Mouse (Mus musculus): ENCODE results near the gene Mylpf. TPM values are rescaled to one million over a fixed set of nuclear protein-coding genes. Genes with fewer than 3 reads are reported as not detected.
"Not testable (repeated sequence)": the region's sequence is repeated elsewhere in the genome, so short reads cannot be mapped to it uniquely, and the experiment has no call there.

The Mylpf gene
- polyA plus RNA-seq (2016; fragmentation: Nextera tagmentation; extraction: Ambion mirVana), result 10.7 and 10.8 TPM in 2 replicates

DNA sequence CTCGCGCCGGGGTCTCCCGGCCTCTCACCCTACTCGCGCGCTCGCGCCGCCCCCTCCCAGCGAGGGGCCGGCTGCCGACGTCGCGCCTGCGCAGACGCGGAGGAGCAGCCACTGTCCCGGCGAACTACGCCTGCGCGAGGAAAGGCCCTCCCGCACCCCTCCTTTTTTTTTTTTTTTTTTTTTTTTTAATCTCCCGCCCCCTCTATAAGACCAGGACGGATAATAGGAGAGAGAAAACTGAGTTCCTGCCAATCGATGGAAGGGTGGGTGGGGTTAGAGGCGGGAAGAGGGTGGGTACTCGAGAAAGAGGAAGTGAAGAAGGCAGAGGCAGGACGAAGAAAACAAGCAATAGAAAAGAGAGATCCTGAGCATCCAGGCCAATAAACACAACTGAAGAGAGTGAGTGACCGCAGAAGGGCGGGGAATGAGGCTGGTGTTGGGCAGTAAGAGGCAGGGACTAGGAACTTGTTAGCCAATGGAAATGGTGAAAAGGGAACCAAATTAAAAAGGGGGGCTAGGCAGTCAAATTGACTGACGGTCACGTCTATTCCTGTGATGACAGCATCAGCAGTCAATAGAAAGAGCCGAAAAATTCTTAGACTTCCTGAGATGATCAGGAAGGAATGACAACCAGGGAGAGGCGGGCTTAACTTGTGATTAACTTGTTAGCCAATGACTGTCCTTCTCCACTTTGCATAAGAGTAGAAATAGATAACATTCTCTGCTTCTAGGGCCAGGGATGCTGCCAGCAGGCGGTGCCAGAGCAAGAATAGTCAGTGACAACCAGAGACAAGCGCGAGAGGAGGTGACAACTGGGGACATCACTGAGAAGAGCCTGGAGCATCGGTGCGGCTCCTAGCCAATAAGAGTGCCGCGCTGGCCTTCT lies at the start of gene Mylpf:
TSS of gene Mylpf (plus strand) at position 338 of the 886 bp plus-strand sequence.
- Histone ChIP-seq H3K9me3 (no peaks in the 10 kb centered on the region; the same call in 1 of the 2 replicates), H3K4me3 (peak within 1 kb of the TSS; percentile 94), H3K27ac (peak within 1 kb of the TSS; percentile 95), H3K27me3 (ENCODE audit: poor library complexity, severe bottlenecking) (peaks cover 15% of the 10 kb centered on the region), H3K4me1 (peaks cover 38% of the 10 kb centered on the region), H3K36me3 (replicated peaks) (peaks cover 19% of the 10 kb centered on the region)
- peak; percentile 90 for DNase-seq (ENCODE audit: extremely low spot score, low spot score)
- under 1% methylated on average over 26 of the region's 44 CpGs for WGBS

DNA sequence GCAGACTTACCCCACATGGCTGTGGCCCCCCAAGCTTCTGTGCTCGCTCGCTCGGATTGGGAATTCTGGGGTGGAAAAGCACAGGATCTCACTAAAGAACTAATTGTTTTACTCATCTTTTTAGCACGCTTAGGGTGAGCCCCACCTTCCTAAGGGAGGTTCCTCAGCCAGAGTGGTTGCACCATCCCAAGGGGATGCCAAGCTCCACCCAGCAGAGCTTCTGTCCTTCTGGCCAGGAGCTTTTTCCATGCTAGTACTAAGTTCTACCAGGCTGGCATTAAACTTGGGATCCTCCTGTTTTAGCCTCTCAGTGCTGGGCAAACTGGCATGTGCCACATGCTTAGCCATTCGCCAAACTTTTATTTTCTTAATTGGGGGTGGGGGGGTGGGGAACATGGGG lies 46.1 kb upstream of the Mylpf start:
- no peaks in the 10 kb centered on the region for H3K27me3 ChIP-seq (ENCODE audit: poor library complexity, severe bottlenecking)
- WGBS, result 90% methylated on average over 5 of the region's 5 CpGs
- no peak for DNase-seq (ENCODE audit: extremely low spot score, low spot score)

DNA sequence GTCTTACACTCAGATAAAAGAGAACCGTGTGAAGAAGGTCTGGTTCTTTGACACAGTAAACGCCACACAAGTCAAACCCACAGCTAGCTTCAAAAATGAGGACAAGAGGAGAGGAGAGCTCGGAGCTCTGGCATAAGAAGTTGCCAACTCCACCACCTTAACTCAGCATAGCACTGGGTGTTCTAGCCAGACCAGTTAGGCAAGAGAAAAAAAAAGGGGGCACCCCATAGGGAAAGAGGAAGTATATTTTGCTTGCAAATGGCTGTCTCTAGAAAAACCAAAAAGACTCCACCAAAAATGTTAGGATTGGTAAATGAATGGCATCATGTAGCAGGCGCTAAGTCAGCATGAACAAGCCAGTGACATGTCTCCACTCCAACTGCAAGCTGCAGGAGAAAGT lies 44.7 kb upstream of the Mylpf start:
- DNase-seq (ENCODE audit: extremely low spot score, low spot score), result no peak
- no peaks in the 10 kb centered on the region for H3K27me3 ChIP-seq (ENCODE audit: poor library complexity, severe bottlenecking)
- H3K9me3 ChIP-seq, result no peaks in the 10 kb centered on the region
- 90% methylated on average over 4 of the region's 4 CpGs for whole genome bisulfite sequencing
- no peaks in the 10 kb centered on the region for H3K36me3 ChIP-seq (replicated peaks)
- no peak overlapping the region for H3K27ac ChIP-seq
- H3K4me3 ChIP-seq, result no peak overlapping the region
- no peaks in the 10 kb centered on the region for H3K4me1 ChIP-seq

More for the DNA sequence above, 46.1 kb upstream of the Mylpf start:
- Histone ChIP-seq H3K36me3 (replicated peaks) (no peaks in the 10 kb centered on the region), H3K4me1 (peaks cover 7% of the 10 kb centered on the region), H3K4me3 (no peak overlapping the region), H3K9me3 (no peaks in the 10 kb centered on the region), H3K27ac (no peak overlapping the region)

DNA sequence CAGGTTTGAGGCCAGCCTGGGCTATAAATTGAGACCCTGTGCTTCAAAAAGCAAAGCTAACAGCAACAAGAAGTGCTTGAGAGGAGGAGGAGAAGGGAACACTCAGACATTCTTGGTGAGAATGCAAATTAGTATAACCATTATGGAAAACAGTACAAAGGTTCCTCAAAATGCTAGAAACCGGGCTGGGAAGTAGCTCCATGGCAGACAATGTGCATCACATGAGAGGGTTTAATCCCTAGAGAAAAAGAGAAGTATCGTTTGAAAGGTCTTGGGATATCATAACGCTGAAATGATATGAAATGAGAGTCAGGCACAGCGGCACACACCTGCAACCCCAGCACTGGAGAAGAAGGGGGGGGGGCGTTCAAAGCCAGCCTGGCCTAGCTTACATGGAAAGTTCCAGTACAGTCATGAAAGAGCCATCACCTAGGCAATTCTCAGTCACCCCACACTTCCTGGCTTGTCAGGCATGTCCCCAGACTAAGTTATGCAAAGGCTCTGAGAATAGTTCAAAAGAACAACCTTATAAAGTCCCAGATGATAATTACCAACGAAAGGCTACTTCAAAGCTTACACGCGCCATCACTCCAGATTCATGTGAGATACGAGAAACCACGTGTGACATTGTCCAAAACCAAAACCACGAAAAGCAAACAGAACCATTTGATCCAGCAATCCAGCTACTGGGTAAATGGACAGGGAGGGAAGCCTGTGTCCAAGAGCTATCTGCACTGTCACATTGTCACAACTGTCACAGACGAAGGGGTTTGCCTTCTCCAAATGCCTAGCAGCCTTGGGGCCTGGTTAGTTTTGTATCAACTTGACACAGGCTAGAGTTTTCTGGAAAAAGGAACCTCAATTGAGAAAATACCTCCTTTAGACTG lies 42.8 kb upstream of the Mylpf start:
- H3K27ac ChIP-seq, result no peak overlapping the region
- H3K4me3 ChIP-seq, result no peak overlapping the region
- no peaks in the 10 kb centered on the region for H3K9me3 ChIP-seq
- H3K4me1 ChIP-seq, result no peaks in the 10 kb centered on the region
- no peak for DNase-seq (ENCODE audit: extremely low spot score, low spot score)
- H3K36me3 ChIP-seq (replicated peaks), result no peaks in the 10 kb centered on the region
- WGBS, result 89% methylated on average over 12 of the region's 12 CpGs
- H3K27me3 ChIP-seq (ENCODE audit: poor library complexity, severe bottlenecking), result no peaks in the 10 kb centered on the region

DNA sequence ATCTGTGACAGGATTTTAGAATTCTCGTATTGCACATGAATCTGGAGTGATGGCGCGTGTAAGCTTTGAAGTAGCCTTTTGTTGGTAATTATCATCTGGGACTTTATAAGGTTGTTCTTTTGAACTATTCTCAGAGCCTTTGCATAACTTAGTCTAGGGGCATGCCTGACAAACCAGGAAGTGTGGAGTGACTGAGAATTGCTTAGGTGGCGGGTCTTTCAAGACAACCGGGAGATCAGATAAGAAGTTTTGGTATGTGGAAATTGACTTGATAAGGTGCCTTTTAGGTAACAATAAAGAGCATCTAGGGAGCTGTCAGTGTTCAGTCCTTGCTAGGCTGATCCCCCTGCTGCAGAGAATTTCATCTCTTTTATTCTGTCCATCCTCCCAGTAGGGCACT lies 42.2 kb upstream of the Mylpf start:
- Histone ChIP-seq H3K9me3 (no peaks in the 10 kb centered on the region), H3K36me3 (replicated peaks) (no peaks in the 10 kb centered on the region), H3K27me3 (ENCODE audit: poor library complexity, severe bottlenecking) (no peaks in the 10 kb centered on the region), H3K27ac (no peak overlapping the region), H3K4me1 (no peaks in the 10 kb centered on the region), H3K4me3 (no peak overlapping the region)
- 88% methylated on average over 5 of the region's 5 CpGs for WGBS
- no peak for DNase-seq (ENCODE audit: extremely low spot score, low spot score)

DNA sequence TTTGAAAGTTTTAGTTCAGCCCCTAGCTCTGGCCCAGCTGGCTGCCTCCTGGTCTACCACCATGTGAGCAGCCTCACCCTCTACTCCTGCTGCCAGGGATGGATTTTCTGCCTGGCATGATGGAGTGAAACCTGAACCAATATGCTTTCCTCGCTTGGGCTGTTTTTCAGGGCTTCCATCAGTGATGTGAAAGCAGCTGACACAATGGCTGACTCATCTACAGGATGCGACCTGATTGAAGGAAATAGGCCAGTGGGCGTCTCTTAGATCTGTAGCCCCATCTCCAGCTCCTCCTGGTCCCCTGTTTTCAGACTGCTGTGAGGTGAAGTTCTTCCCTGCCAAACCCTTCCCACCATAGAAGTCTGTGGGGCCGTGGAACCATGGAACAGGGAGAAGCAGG lies 31.8 kb upstream of the Mylpf start:
- 83% methylated on average over 4 of the region's 4 CpGs for WGBS
- H3K9me3 ChIP-seq, result no peaks in the 10 kb centered on the region
- H3K27me3 ChIP-seq (ENCODE audit: poor library complexity, severe bottlenecking), result no peaks in the 10 kb centered on the region
- no peaks in the 10 kb centered on the region for H3K36me3 ChIP-seq (replicated peaks)
- H3K4me3 ChIP-seq, result no peak overlapping the region
- DNase-seq (ENCODE audit: extremely low spot score, low spot score), result no peak
- no peak overlapping the region for H3K27ac ChIP-seq
- no peaks in the 10 kb centered on the region for H3K4me1 ChIP-seq

DNA sequence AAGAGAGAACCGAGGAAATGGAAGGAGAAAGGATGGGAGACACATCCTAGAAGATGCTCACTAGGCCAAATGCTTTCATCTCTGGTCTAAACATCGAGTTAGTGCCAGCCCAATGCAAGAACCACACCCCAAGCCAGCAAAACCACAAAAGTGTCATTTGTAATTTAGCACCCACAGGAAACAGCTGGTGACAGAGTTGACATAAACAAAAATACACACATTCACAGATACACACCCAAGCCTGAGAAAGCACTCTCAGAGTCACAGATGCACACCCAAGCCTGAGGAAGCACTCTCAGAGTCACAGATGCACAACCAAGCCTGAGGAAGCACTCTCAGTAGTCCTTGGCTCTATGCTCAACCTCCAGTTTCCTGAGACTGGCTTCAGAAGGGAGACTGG lies 27.9 kb upstream of the Mylpf start:
- no peak for DNase-seq (ENCODE audit: extremely low spot score, low spot score)
- Histone ChIP-seq H3K27ac (no peak overlapping the region), H3K27me3 (ENCODE audit: poor library complexity, severe bottlenecking) (no peaks in the 10 kb centered on the region)

DNA sequence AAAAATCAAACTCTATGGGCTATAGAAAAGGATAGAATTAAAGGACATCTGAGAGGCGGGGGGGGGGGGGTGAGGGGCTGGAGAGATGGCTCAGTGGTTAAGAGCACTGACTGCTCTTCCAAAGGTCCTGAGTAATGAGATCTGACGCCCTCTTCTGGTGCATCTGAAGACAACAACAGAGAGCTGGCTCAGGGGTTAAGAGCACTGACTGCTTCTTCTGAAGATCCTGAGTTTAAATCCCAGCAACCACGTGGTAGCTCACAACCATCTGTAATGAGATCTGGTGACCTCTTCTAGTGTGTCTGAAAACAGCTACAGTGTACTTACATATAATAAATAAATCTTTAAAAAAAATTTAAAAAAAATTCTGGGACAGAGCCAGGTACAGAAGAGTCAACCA lies 27.0 kb upstream of the Mylpf start:
- not testable (repeated sequence) for H3K4me1 ChIP-seq; H3K27ac ChIP-seq; H3K4me3 ChIP-seq; H3K27me3 ChIP-seq (ENCODE audit: poor library complexity, severe bottlenecking); H3K9me3 ChIP-seq; DNase-seq (ENCODE audit: extremely low spot score, low spot score); H3K36me3 ChIP-seq (replicated peaks)
- 28% methylated on average over 3 of the region's 3 CpGs for WGBS

More for the DNA sequence above, 27.9 kb upstream of the Mylpf start:
- no peak overlapping the region for H3K4me3 ChIP-seq
- H3K4me1 ChIP-seq, result no peaks in the 10 kb centered on the region
- WGBS, result 81% methylated on average over 2 of the region's 2 CpGs
- no peaks in the 10 kb centered on the region for H3K9me3 ChIP-seq
- no peaks in the 10 kb centered on the region for H3K36me3 ChIP-seq (replicated peaks)

DNA sequence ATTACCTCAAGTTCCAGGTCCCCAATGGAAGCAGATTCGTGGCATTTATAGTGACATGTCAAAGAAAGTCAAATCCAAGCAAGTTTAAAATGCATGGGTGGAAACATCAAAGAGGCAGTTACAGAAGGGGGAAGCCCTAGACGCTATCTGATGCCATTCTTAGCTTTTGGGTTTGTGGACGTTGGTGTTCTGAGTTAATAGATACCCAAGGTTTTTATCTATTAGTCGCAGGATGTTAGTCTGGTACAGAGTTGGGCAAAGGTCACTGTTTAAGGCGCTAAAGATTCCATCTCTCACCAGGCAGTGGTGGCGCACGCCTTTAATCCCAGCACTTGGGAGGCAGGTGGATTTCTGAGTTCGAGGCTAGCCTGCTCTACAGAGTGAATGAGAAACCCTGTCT lies 25.3 kb upstream of the Mylpf start:
- Histone ChIP-seq H3K27ac (no peak overlapping the region), H3K4me3 (no peak overlapping the region), H3K27me3 (ENCODE audit: poor library complexity, severe bottlenecking) (no peaks in the 10 kb centered on the region), H3K9me3 (no peaks in the 10 kb centered on the region), H3K4me1 (no peaks in the 10 kb centered on the region), H3K36me3 (replicated peaks) (no peaks in the 10 kb centered on the region)
- DNase-seq (ENCODE audit: extremely low spot score, low spot score), result no peak
- WGBS, result 85% methylated on average over 8 of the region's 8 CpGs

DNA sequence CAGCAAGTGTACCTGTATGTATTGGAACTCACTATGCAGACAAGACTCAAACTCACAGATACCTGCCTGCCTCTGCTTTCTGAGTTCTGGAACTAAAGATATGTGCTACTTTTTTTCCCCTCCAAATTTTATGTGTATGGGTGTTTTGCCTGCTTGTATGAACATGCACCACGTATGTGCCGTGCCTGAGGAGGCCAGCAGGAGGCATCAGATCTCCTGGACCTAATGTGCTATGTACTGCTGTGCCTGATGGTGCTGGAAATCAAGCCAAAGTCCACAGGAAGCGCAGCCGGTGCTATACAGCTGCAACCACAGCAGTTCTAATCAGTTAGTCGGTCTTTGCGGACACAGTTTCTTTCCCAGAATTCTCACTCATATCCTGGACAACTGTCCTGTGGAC lies 24.9 kb upstream of the Mylpf start:
- H3K9me3 ChIP-seq, result no peaks in the 10 kb centered on the region
- WGBS, result 83% methylated on average over 6 of the region's 6 CpGs

DNA sequence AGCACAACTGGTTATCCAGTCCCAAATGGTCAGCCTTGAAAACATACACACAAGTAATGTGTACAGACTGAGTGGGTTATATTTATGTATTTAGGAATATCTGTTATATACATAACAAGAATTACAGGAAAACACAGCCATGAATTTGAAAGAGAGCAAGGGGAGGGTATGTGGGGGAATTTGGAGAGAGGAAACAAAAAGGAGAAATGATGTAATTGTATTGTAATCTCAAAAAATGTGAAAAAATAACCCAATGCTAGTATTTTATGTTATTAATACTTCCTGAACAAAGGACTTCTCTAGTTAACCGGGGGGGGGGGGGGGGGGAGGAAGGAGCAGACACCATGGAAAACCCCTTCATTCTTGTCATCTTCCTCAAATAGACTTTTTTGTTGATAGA lies 24.0 kb upstream of the Mylpf start:
- Histone ChIP-seq H3K36me3 (replicated peaks) (no peaks in the 10 kb centered on the region), H3K27ac (no peak overlapping the region), H3K4me3 (no peak overlapping the region), H3K27me3 (ENCODE audit: poor library complexity, severe bottlenecking) (no peaks in the 10 kb centered on the region), H3K4me1 (no peaks in the 10 kb centered on the region), H3K9me3 (no peaks in the 10 kb centered on the region)
- WGBS, result 50% methylated on average over 1 of the region's 1 CpGs
- no peak for DNase-seq (ENCODE audit: extremely low spot score, low spot score)

More for the DNA sequence above, 24.9 kb upstream of the Mylpf start:
- Histone ChIP-seq H3K27me3 (ENCODE audit: poor library complexity, severe bottlenecking) (no peaks in the 10 kb centered on the region), H3K27ac (no peak overlapping the region), H3K4me3 (no peak overlapping the region), H3K4me1 (no peaks in the 10 kb centered on the region), H3K36me3 (replicated peaks) (no peaks in the 10 kb centered on the region)
- no peak for DNase-seq (ENCODE audit: extremely low spot score, low spot score)

DNA sequence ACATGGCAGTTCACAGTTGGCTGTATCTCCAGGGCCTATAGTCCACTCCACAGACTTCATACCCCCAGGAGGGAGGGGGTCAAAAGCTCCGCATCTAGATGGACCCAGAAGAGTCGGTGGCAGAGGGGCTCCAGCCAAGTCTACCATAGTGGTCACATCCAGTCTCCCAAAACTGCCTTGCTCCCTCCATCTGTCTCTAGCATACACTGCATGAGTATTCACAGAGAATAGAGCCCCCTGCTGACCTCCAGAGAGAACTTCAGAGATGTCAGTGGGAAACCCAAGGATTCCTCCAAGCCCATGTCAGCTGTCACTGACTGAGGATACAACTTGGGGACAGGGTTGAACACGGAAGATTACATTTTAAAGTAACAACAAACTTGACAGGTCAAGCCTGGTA lies 23.1 kb upstream of the Mylpf start:
- Histone ChIP-seq H3K4me3 (no peak overlapping the region), H3K4me1 (no peaks in the 10 kb centered on the region), H3K27ac (no peak overlapping the region), H3K27me3 (ENCODE audit: poor library complexity, severe bottlenecking) (no peaks in the 10 kb centered on the region), H3K9me3 (no peaks in the 10 kb centered on the region), H3K36me3 (replicated peaks) (peaks cover 4% of the 10 kb centered on the region)
- 62% methylated on average over 3 of the region's 3 CpGs for WGBS
- no peak for DNase-seq (ENCODE audit: extremely low spot score, low spot score)

DNA sequence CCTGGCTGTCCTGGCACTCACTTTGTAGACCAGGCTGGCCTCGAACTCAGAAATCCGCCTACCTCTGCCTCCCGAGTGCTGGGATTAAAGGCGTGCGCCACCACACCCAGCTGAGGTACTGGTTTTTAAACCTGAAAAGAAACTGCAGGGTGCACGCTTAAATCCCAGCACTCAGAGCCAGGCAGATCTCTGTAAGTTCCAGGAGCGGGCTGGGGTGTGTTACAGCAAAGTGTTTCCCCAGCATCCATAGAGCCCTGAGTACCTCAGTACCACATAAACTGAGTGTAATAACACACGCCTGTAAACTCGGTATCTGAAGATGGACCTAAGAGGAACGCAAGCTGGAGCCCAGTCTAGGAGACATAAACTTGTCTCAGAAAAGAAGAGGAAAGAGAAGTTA lies 21.3 kb upstream of the Mylpf start:
- Histone ChIP-seq H3K4me1 (no peaks in the 10 kb centered on the region), H3K4me3 (no peak overlapping the region), H3K9me3 (no peaks in the 10 kb centered on the region), H3K27ac (no peak overlapping the region), H3K36me3 (replicated peaks) (peaks cover 21% of the 10 kb centered on the region), H3K27me3 (ENCODE audit: poor library complexity, severe bottlenecking) (no peaks in the 10 kb centered on the region)
- DNase-seq (ENCODE audit: extremely low spot score, low spot score), result no peak
- 72% methylated on average over 10 of the region's 10 CpGs for WGBS
